Mouse (Mus musculus) thymus, postnatal 36 days (tissue): Measurements from ENCODE around the gene Eif4e2.
A peak's percentile ranks its signal among the peaks of the same experiment; 100 is the strongest.

Source experiments
- DNase-seq, 2 experiments: peaks; one replicate each; pipeline ENCODE4 v3.0.0; 2022; ENCODE audit warnings: mixed read lengths in 2 of 2

Eif4e2 gene

GRCm38 (mm10) chr1:87203779-87204178 lies 9.9 kb upstream of the Eif4e2 start:
- DNase-seq: no peak

GRCm38 (mm10) chr1:87204465-87204864 lies 9.2 kb upstream of the Eif4e2 start, which contains the start of gene Chrng:
Gene Chrng (plus strand): TSS chr1:87204657.
- DNase-seq: no peak

- DNase-seq: no peak
Observed at GRCm38 (mm10) chr1:87205038-87205437, 8.7 kb upstream of the Eif4e2 start.

- DNase-seq: no peak
Observed at GRCm38 (mm10) chr1:87205502-87205901, 8.2 kb upstream of the Eif4e2 start.

- no peak for DNase-seq
Observed at GRCm38 (mm10) chr1:87206339-87206738, 7.4 kb upstream of the Eif4e2 start.

GRCm38 (mm10) chr1:87211431-87211830 lies 2.3 kb upstream of the Eif4e2 start:
- no peak for DNase-seq

- no peak for DNase-seq
Observed at GRCm38 (mm10) chr1:87214748-87215147, 1.0 kb downstream of the Eif4e2 start.

GRCm38 (mm10) chr1:87217938-87218337 lies 4.2 kb downstream of the Eif4e2 start:
- no peak for DNase-seq

- no peak for DNase-seq
Observed at GRCm38 (mm10) chr1:87225739-87226138, 12.0 kb downstream of the Eif4e2 start.

GRCm38 (mm10) chr1:87226409-87227159 lies 12.9 kb downstream of the Eif4e2 start:
- DNase-seq: no peak

- DNase-seq: no peak
Observed at GRCm38 (mm10) chr1:87227160-87227550, 13.4 kb downstream of the Eif4e2 start.

GRCm38 (mm10) chr1:87230606-87231005 lies 16.9 kb downstream of the Eif4e2 start:
- no peak for DNase-seq

GRCm38 (mm10) chr1:87232197-87232596 lies 18.5 kb downstream of the Eif4e2 start:
- DNase-seq: no peak

GRCm38 (mm10) chr1:87239056-87239455 lies 25.3 kb downstream of the Eif4e2 start:
- DNase-seq: no peak

GRCm38 (mm10) chr1:87243021-87243420 lies 29.3 kb downstream of the Eif4e2 start:
- no peak for DNase-seq

- no peak for DNase-seq
Observed at GRCm38 (mm10) chr1:87245430-87245829, 31.7 kb downstream of the Eif4e2 start.

GRCm38 (mm10) chr1:87245929-87246815 lies 32.5 kb downstream of the Eif4e2 start:
- peak; percentile 69 to 72 for DNase-seq

- no peak for DNase-seq
Observed at GRCm38 (mm10) chr1:87252040-87252609, 38.4 kb downstream of the Eif4e2 start.

GRCm38 (mm10) chr1:87255173-87255572 lies 41.5 kb downstream of the Eif4e2 start:
- DNase-seq: no peak

GRCm38 (mm10) chr1:87257691-87258090 lies 44.0 kb downstream of the Eif4e2 start:
- DNase-seq: no peak

GRCm38 (mm10) chr1:87258484-87258883 lies 44.8 kb downstream of the Eif4e2 start:
- DNase-seq: no peak

GRCm38 (mm10) chr1:87259316-87259715 lies 45.6 kb downstream of the Eif4e2 start:
- no peak for DNase-seq

- DNase-seq: no peak
Observed at GRCm38 (mm10) chr1:87263257-87263656, 49.5 kb downstream of the Eif4e2 start.

GRCm38 (mm10) chr1:87263796-87264133 lies 50.1 kb downstream of the Eif4e2 start:
- DNase-seq: no peak
